In the genomic region with DNA sequence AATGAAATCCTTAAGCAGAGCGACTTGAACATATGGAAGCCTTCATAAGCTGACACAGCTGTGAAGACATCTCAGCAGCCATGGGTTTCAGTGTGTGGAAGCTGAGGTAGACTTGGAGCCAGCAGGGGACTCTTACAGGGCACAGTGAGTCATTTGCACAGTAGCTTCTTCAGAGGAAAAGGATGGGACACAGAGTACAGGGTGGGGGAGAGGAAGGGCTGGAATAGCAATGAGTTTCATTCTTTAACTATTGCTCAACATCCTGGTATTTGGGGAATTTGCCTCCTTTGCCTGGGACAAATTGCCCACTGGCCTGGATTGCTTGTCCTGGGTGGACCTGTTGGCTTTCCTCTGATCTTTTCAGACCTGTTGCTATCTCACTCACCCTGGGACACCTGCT, we compare ENCODE assay signal across 13 mouse cellular contexts. TPM values are rescaled to one million over a fixed set of nuclear protein-coding genes. Genes with fewer than 3 reads are reported as not detected.
A peak's percentile ranks its signal among the peaks of the same experiment; 100 is the strongest.
DNase-seq lines count a peak whose midpoint lies in the region; ATAC-seq lines count a peak whose summit lies in the region.
"Had no signal": no experiment of that assay in that cellular context is flagged by ENCODE, and none has a peak within 500 bp of the region (broad histone marks: within the 10 kb centered on the region; RNA-seq: fewer than 3 reads in every experiment).

No protein-coding gene starts in this region.

- H3K9me3 ChIP-seq in forebrain, embryonic 13.5 days (replicated peaks): no peaks in the 10 kb centered on the region
- H3K9me3 ChIP-seq: embryonic facial prominence, embryonic 12.5 days; limb, embryonic 12.5 days had no signal

- 82% methylated on average over 1 of the region's 1 CpGs for WGBS in forebrain, embryonic 13.5 days

- peaks cover 37% of the 10 kb centered on the region for H3K4me1 ChIP-seq in brown adipose tissue, adult 24 weeks (ENCODE audit: control insufficient read depth, insufficient read depth, insufficient read length, low read length)
- H3K4me1 ChIP-seq in forebrain, embryonic 13.5 days: no peaks in the 10 kb centered on the region

- peak; percentile 51 for DNase-seq in kidney, adult 9 months
- no peak for DNase-seq in kidney, postnatal 10 days
- DNase-seq in heart, postnatal 36 days: peak; percentile 43 to 57
- peak; percentile 66 for DNase-seq in skeletal muscle tissue, adult 2 months (ENCODE audit: low read depth, low spot score)
- no peak for DNase-seq in natural killer cell, adult 2 months (ENCODE audit: low spot score in 2 of 2)
- DNase-seq: cerebellum, adult 11 months; right cerebral cortex, postnatal 14 days; thymus, postnatal 36 days had no signal

- H3K27me3 ChIP-seq in forebrain, embryonic 13.5 days: no peaks in the 10 kb centered on the region
- H3K27me3 ChIP-seq: embryonic facial prominence, embryonic 12.5 days; limb, embryonic 12.5 days had no signal

- H3K9ac ChIP-seq in forebrain, embryonic 13.5 days: no peak overlapping the region
- H3K9ac ChIP-seq: embryonic facial prominence, embryonic 12.5 days; limb, embryonic 12.5 days had no signal

- H3K36me3 ChIP-seq in forebrain, embryonic 13.5 days (ENCODE audit: poor library complexity, severe bottlenecking): no peaks in the 10 kb centered on the region
- H3K36me3 ChIP-seq: embryonic facial prominence, embryonic 12.5 days; limb, embryonic 12.5 days had no signal

- no peak overlapping the region for H3K4me2 ChIP-seq in forebrain, embryonic 13.5 days
- H3K4me2 ChIP-seq: embryonic facial prominence, embryonic 12.5 days; limb, embryonic 12.5 days had no signal

- no peak overlapping the region for H3K4me3 ChIP-seq in brown adipose tissue, adult 24 weeks (ENCODE audit: insufficient read depth, low read depth, low read length)
- no peak overlapping the region for H3K4me3 ChIP-seq in forebrain, embryonic 13.5 days
- H3K4me3 ChIP-seq: embryonic facial prominence, embryonic 12.5 days; limb, embryonic 12.5 days had no signal

- intact Hi-C loops in heart, postnatal 36 days (cut with DNase I): loop anchor here (1.0 to 2.0 kb wide), 3 partner anchors 31 to 106 kb away; no protein-coding TSS in a partner anchor

- peak overlapping the region; percentile 89 for H3K27ac ChIP-seq in brown adipose tissue, adult 24 weeks (replicated peaks; ENCODE audit: low read depth, low read length)
- no peak overlapping the region for H3K27ac ChIP-seq in forebrain, embryonic 13.5 days
- H3K27ac ChIP-seq: embryonic facial prominence, embryonic 12.5 days; limb, embryonic 12.5 days had no signal

- ATAC-seq in forebrain, embryonic 13.5 days: no peak

RNA-seq across cellular contexts. Expression of a gene that starts 52.3 kb away (rescaled TPM):
- polyA plus RNA-seq in brown adipose tissue, adult 24 weeks (2012; ENCODE audit: insufficient read depth, insufficient read length, missing spikeins): not detected in 2 replicates
- not detected for total RNA-seq in heart, postnatal 36 days (2021)
- polyA plus RNA-seq in forebrain, embryonic 13.5 days (2015; fragmentation: Nextera tagmentation; extraction: Ambion mirVana): not detected in 2 replicates
- total RNA-seq: midbrain, postnatal 0 days had no signal
- polyA plus RNA-seq: embryonic facial prominence, embryonic 12.5 days; limb, embryonic 12.5 days; midbrain, postnatal 0 days had no signal

Comparison
In these comparisons a context has a peak if more than half of its experiments do, and no peak if none do; other contexts are left out.
1. DNase-seq: peak in kidney, adult 9 months (single experiment), heart, postnatal 36 days (2 of 2) and skeletal muscle tissue, adult 2 months (single experiment); none in kidney, postnatal 10 days (single experiment) and natural killer cell, adult 2 months (0 of 2).